Mouse (Mus musculus) right cerebral cortex, postnatal 14 days (tissue): Measurements from ENCODE around the gene Rftn2.

Experiments used
- DNase-seq: peaks from one replicate; pipeline ENCODE4 v3.0.0; 2022

Gene Rftn2

DNA sequence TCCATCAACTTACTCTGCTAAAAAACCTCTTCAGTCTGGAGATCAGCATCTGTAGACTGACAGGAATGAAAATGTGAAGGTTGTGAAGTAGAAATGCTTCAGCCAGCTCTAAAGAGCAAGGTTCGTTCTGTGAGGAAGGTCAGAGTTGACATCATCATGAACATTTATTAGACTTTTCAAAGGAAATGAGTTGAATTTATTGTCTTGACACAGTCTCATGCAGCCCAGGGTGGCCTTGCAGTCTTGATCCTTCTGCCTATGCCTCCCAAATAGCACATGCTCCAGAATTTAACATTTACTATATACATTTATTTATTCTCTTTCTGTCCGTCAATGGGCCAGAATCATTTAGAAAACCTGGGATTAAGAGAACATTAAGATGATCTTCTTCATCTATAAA lies 103.0 kb downstream of the Rftn2 start:
- DNase-seq, result no peak

GRCm38 (mm10) chr1:55123046-55123445 lies 103.5 kb downstream of the Rftn2 start:
- DNase-seq, result no peak
